25 mouse cellular contexts compared by ENCODE assay signal in the genomic region with DNA sequence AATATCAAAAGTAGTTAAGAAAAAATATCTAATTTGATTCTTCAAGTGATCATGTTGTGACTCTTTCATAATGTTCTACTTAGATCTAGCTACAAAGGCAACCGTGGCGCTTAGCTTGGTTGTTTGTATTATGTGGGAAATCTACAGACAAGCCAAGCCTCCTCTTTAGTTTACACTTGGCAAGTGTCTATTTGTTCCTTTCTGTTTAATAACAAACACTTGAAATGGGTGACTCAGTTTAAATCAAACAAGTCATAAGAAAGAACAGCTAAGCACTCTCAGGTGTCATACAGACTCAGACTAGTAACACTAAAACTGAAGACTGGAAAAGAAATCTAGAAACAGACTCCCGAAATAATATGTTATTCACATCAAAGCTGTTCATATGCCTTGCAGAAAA. TPM values are rescaled to one million over a fixed set of nuclear protein-coding genes. Genes with fewer than 3 reads are reported as not detected.
DNase-seq lines count a peak whose midpoint lies in the region; ATAC-seq and TF ChIP-seq lines count a peak whose summit lies in the region.
"Had no signal": no experiment of that assay in that cellular context is flagged by ENCODE, and none has a peak within 500 bp of the region (broad histone marks: within the 10 kb centered on the region; RNA-seq: fewer than 3 reads in every experiment).

No protein-coding gene starts in this region.

- no peak for TF ChIP-seq CTCF in lung, embryonic 14.5 days (IDR thresholded peaks at IDR 0.05; ENCODE audit: low read depth)
- no peak for TF ChIP-seq CTCF in stomach, postnatal 0 days (IDR thresholded peaks at IDR 0.05; ENCODE audit: low read depth)

- ATAC-seq in lung, embryonic 14.5 days (ENCODE audit: insufficient read depth) = no peak
- peak; percentile 65 for ATAC-seq in stomach, postnatal 0 days (ENCODE audit: low FRiP score, low TSS enrichment)
- ATAC-seq: activated CD4-positive, CD25-positive, alpha-beta regulatory T cell, adult 4 months; CD4-positive, CD25-positive, alpha-beta regulatory T cell, adult 4 months; forebrain, embryonic 13.5 days; forebrain, embryonic 15.5 days; Patski had no signal

- H3K27me3 ChIP-seq in lung, embryonic 14.5 days (ENCODE audit: insufficient read depth, low read length) = no peaks in the 10 kb centered on the region
- H3K27me3 ChIP-seq in stomach, postnatal 0 days (ENCODE audit: control insufficient read depth, insufficient read depth, low read length) = no peaks in the 10 kb centered on the region
- H3K27me3 ChIP-seq: CH12.LX; embryonic facial prominence, embryonic 12.5 days; forebrain, embryonic 13.5 days; forebrain, embryonic 15.5 days had no signal

- no peaks in the 10 kb centered on the region for H3K9me3 ChIP-seq in lung, embryonic 14.5 days (ENCODE audit: low read depth, low read length)
- no peaks in the 10 kb centered on the region for H3K9me3 ChIP-seq in stomach, postnatal 0 days (ENCODE audit: control insufficient read depth, low read length)
- H3K9me3 ChIP-seq: embryonic facial prominence, embryonic 10.5 days; embryonic facial prominence, embryonic 12.5 days; forebrain, embryonic 13.5 days; forebrain, embryonic 15.5 days; G1E had no signal

- H3K36me3 ChIP-seq in lung, embryonic 14.5 days (ENCODE audit: insufficient read depth) = no peaks in the 10 kb centered on the region
- no peaks in the 10 kb centered on the region for H3K36me3 ChIP-seq in stomach, postnatal 0 days (ENCODE audit: control insufficient read depth, insufficient read depth, low read length)
- H3K36me3 ChIP-seq: embryonic facial prominence, embryonic 10.5 days; embryonic facial prominence, embryonic 12.5 days; forebrain, embryonic 15.5 days; G1E had no signal

- TF ChIP-seq EP300 in stomach, postnatal 0 days (optimal IDR thresholded peaks at IDR 0.05) = no peak

- peak; percentile 6 for DNase-seq in lung, embryonic 14.5 days
- no peak for DNase-seq in lung, postnatal 10 days
- peak; percentile 31 for DNase-seq in lung, postnatal 25 days (ENCODE audit: low spot score)
- DNase-seq in lung, postnatal 4 days = no peak
- DNase-seq in stomach, postnatal 0 days (ENCODE audit: low spot score) = no peak
- DNase-seq: adrenal gland, adult 8-10 months; adrenal gland, postnatal 14 days; adrenal gland, postnatal 36 days; B cell, adult 2 months; cerebellum, adult 11-12 months; cerebellum, adult 2 months; cerebellum, adult 9-10 months; cerebellum, postnatal 10 days; cerebellum, postnatal 25 days had no signal

- H3K4me3 ChIP-seq in lung, embryonic 14.5 days (ENCODE audit: low read depth, low read length) = no peak overlapping the region
- H3K4me3 ChIP-seq in stomach, postnatal 0 days (ENCODE audit: low read depth, low read length) = no peak overlapping the region
- H3K4me3 ChIP-seq: embryonic facial prominence, embryonic 10.5 days; embryonic facial prominence, embryonic 12.5 days; forebrain, embryonic 13.5 days; forebrain, embryonic 15.5 days had no signal

- WGBS in lung, embryonic 14.5 days = 61% methylated on average over 3 of the region's 3 CpGs
- 52% methylated on average over 3 of the region's 3 CpGs for WGBS in stomach, postnatal 0 days

- H3K27ac ChIP-seq in lung, embryonic 14.5 days (ENCODE audit: low read depth) = no peak overlapping the region
- no peak overlapping the region for H3K27ac ChIP-seq in stomach, postnatal 0 days (replicated peaks)
- H3K27ac ChIP-seq: embryonic facial prominence, embryonic 10.5 days; embryonic facial prominence, embryonic 12.5 days; forebrain, embryonic 13.5 days; forebrain, embryonic 15.5 days had no signal

- no peak overlapping the region for H3K9ac ChIP-seq in lung, embryonic 14.5 days
- no peak overlapping the region for H3K9ac ChIP-seq in stomach, postnatal 0 days (ENCODE audit: low read length)
- H3K9ac ChIP-seq: embryonic facial prominence, embryonic 12.5 days; forebrain, embryonic 13.5 days; forebrain, embryonic 15.5 days had no signal

- no peaks in the 10 kb centered on the region for H3K4me1 ChIP-seq in lung, embryonic 14.5 days (ENCODE audit: insufficient read depth)
- H3K4me1 ChIP-seq in stomach, postnatal 0 days (replicated peaks; ENCODE audit: control insufficient read depth, insufficient read depth) = no peaks in the 10 kb centered on the region
- H3K4me1 ChIP-seq: embryonic facial prominence, embryonic 10.5 days; embryonic facial prominence, embryonic 12.5 days; forebrain, embryonic 13.5 days; forebrain, embryonic 15.5 days had no signal

- H3K4me2 ChIP-seq in lung, embryonic 14.5 days = no peak overlapping the region
- no peak overlapping the region for H3K4me2 ChIP-seq in stomach, postnatal 0 days (replicated peaks; ENCODE audit: low read depth)
- H3K4me2 ChIP-seq: embryonic facial prominence, embryonic 12.5 days; forebrain, embryonic 13.5 days; forebrain, embryonic 15.5 days had no signal

RNA-seq across cellular contexts. Expression of a gene that starts 47.2 kb away (rescaled TPM):
- polyA plus RNA-seq in lung, embryonic 14.5 days (2014; fragmentation: Nextera tagmentation; extraction: Ambion mirVana) = 0.89 and 1.1 TPM in 2 replicates
- polyA plus RNA-seq in stomach, postnatal 0 days (2015; fragmentation: Nextera tagmentation; extraction: Ambion mirVana) = 0.23 and 0.53 TPM in 2 replicates
- polyA plus RNA-seq: activated CD4-positive, CD25-positive, alpha-beta regulatory T cell, adult 4 months; CD4-positive, CD25-positive, alpha-beta regulatory T cell, adult 4 months; cortical plate, adult 2 months; forebrain, embryonic 11.5 days; forebrain, embryonic 13.5 days; forebrain, embryonic 15.5 days; G1E had no signal

Comparison
In these comparisons a context has a peak if more than half of its experiments do, and no peak if none do; other contexts are left out.
1. DNase-seq: peak in lung, embryonic 14.5 days (single experiment) and lung, postnatal 25 days (single experiment); none in lung, postnatal 10 days (single experiment), lung, postnatal 4 days (0 of 2) and stomach, postnatal 0 days (single experiment).